Mouse (Mus musculus) CH12.LX (cell line): ENCODE results near the gene Zfhx3. TPM values are rescaled to one million over a fixed set of nuclear protein-coding genes. Genes with fewer than 3 reads are reported as not detected.
"Not testable (repeated sequence)": the region's sequence is repeated elsewhere in the genome, so short reads cannot be mapped to it uniquely, and the experiment has no call there.

Experiments used
- DNase-seq: peaks from one replicate; pipeline ENCODE4 v3.0.0-alpha.2; 2013; ENCODE audit errors: extremely low read depth
- H3K27ac ChIP-seq: 2 replicates; pipeline ENCODE4 v1.5.1; 2012; ENCODE audit warnings: low read depth, mild to moderate bottlenecking, control low read depth, moderate library complexity; ENCODE audit not compliant: insufficient read depth
- H3K27me3 ChIP-seq: replicated peaks from 2 replicates; pipeline ENCODE3; 2012; ENCODE audit warnings: inconsistent platforms
- H3K36me3 ChIP-seq, 2 experiments: replicated peaks in 1 of 2; 2 replicates each; pipeline versions ENCODE3 to v1.6.1; 2012; ENCODE audit warnings: inconsistent platforms in 1 of 2, low read length in 1 of 2, mild to moderate bottlenecking in 1 of 2, mixed read lengths in 1 of 2, moderate library complexity in 1 of 2; ENCODE audit not compliant: control insufficient read depth in 1 of 2, insufficient read depth in 1 of 2
- H3K4me1 ChIP-seq, 2 experiments: 2 replicates each; pipeline ENCODE4 v1.6.1; 2012; ENCODE audit warnings: inconsistent platforms in 1 of 2, moderate library complexity in 1 of 2; ENCODE audit not compliant: insufficient read depth in 2 of 2, control insufficient read depth in 1 of 2
- H3K4me2 ChIP-seq: 2 replicates; pipeline ENCODE4 v1.6.1; 2012; ENCODE audit warnings: low read depth, mild to moderate bottlenecking, control low read depth; ENCODE audit not compliant: poor library complexity, insufficient read depth, severe bottlenecking
- H3K4me3 ChIP-seq, 3 experiments: fragments of 150-350 bp in 1 of 3; sonication (generic) in 1 of 3; replicated peaks in 1 of 3; 2 replicates each; pipeline versions ENCODE3 to v1.5.1; 2011 to 2012; ENCODE audit warnings: low read depth in 2 of 3, low read length in 2 of 3, mild to moderate bottlenecking in 2 of 3, moderate library complexity in 2 of 3, control low read depth in 1 of 3, improper control_type of control experiment in 1 of 3, inconsistent platforms in 1 of 3, mixed read lengths in 1 of 3; ENCODE audit not compliant: poor library complexity in 1 of 3
- H3K79me2 ChIP-seq: replicated peaks from 2 replicates; pipeline ENCODE4 v1.6.1; 2012; ENCODE audit warnings: mild to moderate bottlenecking, moderate library complexity; ENCODE audit not compliant: control insufficient read depth, poor library complexity, insufficient read depth, severe bottlenecking; ENCODE audit errors: extremely low read depth
- H3K9ac ChIP-seq: 2 replicates; pipeline ENCODE4 v1.6.1; 2012; ENCODE audit warnings: low read depth, mild to moderate bottlenecking, control low read depth, moderate library complexity; ENCODE audit not compliant: insufficient read depth
- H3K9me3 ChIP-seq: replicated peaks from 2 replicates; pipeline ENCODE3; 2012; ENCODE audit warnings: low read length, inconsistent platforms, mixed read lengths
- BHLHE40 ChIP-seq: IDR thresholded peaks from 2 replicates; pipeline ENCODE4 v1.6.1; 2011; ENCODE audit warnings: mild to moderate bottlenecking, low read depth, low read length, improper control_type of control experiment
- CHD2 ChIP-seq: IDR thresholded peaks from 2 replicates; pipeline ENCODE4 v1.6.1; 2011; ENCODE audit warnings: low read length, improper control_type of control experiment
- E2F4 ChIP-seq: IDR thresholded peaks from 2 replicates; pipeline ENCODE4 v1.6.1; 2011; ENCODE audit warnings: low read depth, low read length, improper control_type of control experiment; ENCODE audit not compliant: insufficient replicate concordance
- ELF1 ChIP-seq: IDR thresholded peaks from 2 replicates; pipeline ENCODE4 v1.6.1; 2014; ENCODE audit warnings: low read depth, mild to moderate bottlenecking, inconsistent platforms, low read length, improper control_type of control experiment
- ETS1 ChIP-seq: conservative IDR thresholded peaks from 2 replicates; pipeline ENCODE4 v1.6.1; 2012; ENCODE audit warnings: low read depth, mild to moderate bottlenecking, inconsistent platforms, low read length, improper control_type of control experiment, moderate library complexity
- GABPA ChIP-seq: IDR thresholded peaks from 2 replicates; pipeline ENCODE4 v1.6.1; 2012; ENCODE audit warnings: low read depth, low read length, improper control_type of control experiment, inconsistent platforms; ENCODE audit not compliant: insufficient replicate concordance
- JUND ChIP-seq: conservative IDR thresholded peaks from 2 replicates; pipeline ENCODE4 v1.6.1; 2011; ENCODE audit warnings: low read depth, low read length, improper control_type of control experiment
- KAT2A ChIP-seq: IDR thresholded peaks from 2 replicates; pipeline ENCODE4 v1.6.1; 2012; ENCODE audit warnings: low read length, improper control_type of control experiment, inconsistent platforms; ENCODE audit not compliant: insufficient replicate concordance
- MYC ChIP-seq: IDR thresholded peaks from 2 replicates; pipeline ENCODE4 v1.6.1; 2011; ENCODE audit warnings: low read depth, mild to moderate bottlenecking, improper control_type of control experiment, low read length
- POLR2AphosphoS2 ChIP-seq: IDR thresholded peaks from 2 replicates; pipeline ENCODE4 v1.6.1; 2011; ENCODE audit warnings: low read depth, low read length, improper control_type of control experiment
- RAD21 ChIP-seq: IDR thresholded peaks from 2 replicates; pipeline ENCODE4 v1.6.1; 2011; ENCODE audit warnings: low read depth, mild to moderate bottlenecking, low read length, improper control_type of control experiment, moderate library complexity
- RCOR1 ChIP-seq: conservative IDR thresholded peaks from 2 replicates; pipeline ENCODE4 v1.6.1; 2012; ENCODE audit warnings: low read depth, mild to moderate bottlenecking, inconsistent platforms, low read length, improper control_type of control experiment
- SIN3A ChIP-seq: IDR thresholded peaks from 2 replicates; pipeline ENCODE4 v1.6.1; 2012; ENCODE audit warnings: low read length, improper control_type of control experiment, inconsistent platforms
- TBP ChIP-seq: conservative IDR thresholded peaks from 2 replicates; pipeline ENCODE4 v1.6.1; 2011; ENCODE audit warnings: low read depth, low read length, improper control_type of control experiment
- TCF12 ChIP-seq: IDR thresholded peaks from 2 replicates; pipeline ENCODE4 v1.6.1; 2014; ENCODE audit warnings: low read depth, mild to moderate bottlenecking, inconsistent platforms, low read length, improper control_type of control experiment
- UBTF ChIP-seq: IDR thresholded peaks from 2 replicates; pipeline ENCODE4 v1.6.1; 2012; ENCODE audit warnings: low read depth, mild to moderate bottlenecking, inconsistent platforms, low read length, improper control_type of control experiment, moderate library complexity
- USF1 ChIP-seq: IDR thresholded peaks from 2 replicates; pipeline ENCODE4 v1.6.1; 2014; ENCODE audit warnings: low read depth, mild to moderate bottlenecking, inconsistent platforms, low read length, improper control_type of control experiment
- ZKSCAN1 ChIP-seq: IDR thresholded peaks from 2 replicates; pipeline ENCODE4 v1.6.1; 2012; ENCODE audit warnings: low read depth, inconsistent platforms, low read length, improper control_type of control experiment, borderline replicate concordance
- ZMIZ1 ChIP-seq: IDR thresholded peaks from 2 replicates; pipeline ENCODE4 v1.6.1; 2012; ENCODE audit warnings: low read depth, mild to moderate bottlenecking, inconsistent platforms, low read length, improper control_type of control experiment
- dilution Hi-C: fragments of 300-500 bp; cut with MboI; formaldehyde crosslinking; loops from 2 replicates; pipeline ENCODE4 v1.14.3; 2020; ENCODE audit warnings: low sequenced_read_pairs; ENCODE audit not compliant: extremely low pct_unique_long_range_greater_than_20kb, extremely low pct_ligation_motif_present
- in situ Hi-C: fragments of 300-500 bp; cut with MboI; formaldehyde crosslinking; loops from 3 replicates; pipeline ENCODE4 v1.14.3; 2019; ENCODE audit warnings: low sequenced_read_pairs, low pct_ligation_motif_present, low pct_unique_long_range_greater_than_20kb, mixed read lengths
- polyA plus RNA-seq: library from polyadenylated mRNA; unstranded; fragments of >175 nt; gene quantifications from 2 replicates; pipeline ENCODE4 v1.2.1, GENCODE M21; 2012; ENCODE audit warnings: low read depth; ENCODE audit not compliant: insufficient read length
- total RNA-seq, 2 experiments: library from RNA; depleted of rRNA; stranded (reverse); fragments of 300-350 nt in 1 of 2; fragments of >200 nt in 1 of 2; gene quantifications; 2 replicates each; pipeline ENCODE4 v1.2.3; 2012 to 2014

Gene Zfhx3
- total and polyA plus RNA-seq, 3 experiments, result 0.05 to 0.76 (median 0.68) TPM

GRCm38 (mm10) chr8:107926149-107926548, 16.3 kb upstream of the Zfhx3 start:
- dilution Hi-C loops (no loop called here), in situ Hi-C loops (no loop called here)
- H3K4me1 ChIP-seq, result peaks cover 3 to 4% of the 10 kb centered on the region in 2 experiments
- TF ChIP-seq ETS1, result no peak
- TF ChIP-seq RAD21, result no peak
- no peak for TF ChIP-seq SIN3A
- TF ChIP-seq UBTF, result no peak
- no peak for TF ChIP-seq ELF1
- TF ChIP-seq POLR2AphosphoS2, result no peak
- no peak for TF ChIP-seq CHD2
- no peak for TF ChIP-seq TCF12
- no peak for TF ChIP-seq JUND
- no peak overlapping the region for H3K27ac ChIP-seq
- no peaks in the 10 kb centered on the region for H3K27me3 ChIP-seq
- no peaks in the 10 kb centered on the region for H3K9me3 ChIP-seq
- no peak overlapping the region for H3K9ac ChIP-seq
- no peak overlapping the region for H3K4me2 ChIP-seq
- no peaks in the 10 kb centered on the region for H3K36me3 ChIP-seq
- no peak overlapping the region for H3K4me3 ChIP-seq
- H3K79me2 ChIP-seq, result no peaks in the 10 kb centered on the region
- no peak for DNase-seq

GRCm38 (mm10) chr8:107936725-107937124, 5.7 kb upstream of the Zfhx3 start:
- Histone ChIP-seq H3K27ac (no peak overlapping the region), H3K27me3 (no peaks in the 10 kb centered on the region), H3K9me3 (peaks cover 3% of the 10 kb centered on the region), H3K9ac (no peak overlapping the region), H3K79me2 (no peaks in the 10 kb centered on the region), H3K36me3 (no peaks in the 10 kb centered on the region), H3K4me2 (no peak overlapping the region), H3K4me1 (no peaks in the 10 kb centered on the region), H3K4me3 (no peak overlapping the region)
- dilution Hi-C loops, result no loop called here
- no peak for TF ChIP-seq BHLHE40
- TF ChIP-seq ETS1, result no peak
- no peak for TF ChIP-seq TBP
- no peak for TF ChIP-seq SIN3A
- no peak for TF ChIP-seq MYC
- no peak for TF ChIP-seq ZMIZ1
- TF ChIP-seq ZKSCAN1, result no peak
- no peak for TF ChIP-seq RCOR1
- TF ChIP-seq USF1, result no peak
- TF ChIP-seq E2F4, result no peak
- no peak for TF ChIP-seq GABPA
- TF ChIP-seq UBTF, result no peak
- no peak for TF ChIP-seq KAT2A
- DNase-seq, result no peak
- in situ Hi-C loops, result no loop called here

- H3K4me2 ChIP-seq, H3K4me1 ChIP-seq, in situ Hi-C loops, H3K27me3 ChIP-seq, H3K9me3 ChIP-seq, H3K4me3 ChIP-seq, DNase-seq, dilution Hi-C loops, H3K9ac ChIP-seq, H3K36me3 ChIP-seq, H3K27ac ChIP-seq, H3K79me2 ChIP-seq: not testable (repeated sequence)
Observed at GRCm38 (mm10) chr8:107938231-107938630, 4.2 kb upstream of the Zfhx3 start.
